Mouse (Mus musculus): Measurements from ENCODE around the gene Vwa5b1. TPM values are rescaled to one million over a fixed set of nuclear protein-coding genes. Genes with fewer than 3 reads are reported as not detected.

The Vwa5b1 gene
- polyA plus RNA-seq, 1 experiment from 2014 or later = 0.23 TPM

GRCm38 (mm10) chr4:138648096-138648635 lies 12.5 kb upstream of the Vwa5b1 start:
- no peak overlapping the region for H3K9ac ChIP-seq
- WGBS = 52% methylated on average over 3 of the region's 3 CpGs
- no peaks in the 10 kb centered on the region for H3K9me3 ChIP-seq
- H3K27ac ChIP-seq = no peak overlapping the region
- H3K36me3 ChIP-seq = no peaks in the 10 kb centered on the region
- H3K27me3 ChIP-seq = no peaks in the 10 kb centered on the region
- H3K4me2 ChIP-seq (replicated peaks) = no peak overlapping the region
- no peak overlapping the region for H3K4me3 ChIP-seq
- ATAC-seq (ENCODE audit: insufficient number of reproducible peaks, insufficient read depth, low FRiP score, low TSS enrichment) = no peak
- H3K4me1 ChIP-seq = no peaks in the 10 kb centered on the region

GRCm38 (mm10) chr4:138642272-138642671 lies 6.6 kb upstream of the Vwa5b1 start:
- Histone ChIP-seq H3K27ac (no peak overlapping the region), H3K4me2 (replicated peaks) (no peak overlapping the region), H3K27me3 (no peaks in the 10 kb centered on the region), H3K4me1 (no peaks in the 10 kb centered on the region), H3K36me3 (no peaks in the 10 kb centered on the region), H3K9me3 (no peaks in the 10 kb centered on the region), H3K4me3 (no peak overlapping the region), H3K9ac (no peak overlapping the region)
- ATAC-seq (ENCODE audit: insufficient number of reproducible peaks, insufficient read depth, low FRiP score, low TSS enrichment) = no peak
- WGBS = 34% methylated on average over 4 of the region's 4 CpGs

DNA sequence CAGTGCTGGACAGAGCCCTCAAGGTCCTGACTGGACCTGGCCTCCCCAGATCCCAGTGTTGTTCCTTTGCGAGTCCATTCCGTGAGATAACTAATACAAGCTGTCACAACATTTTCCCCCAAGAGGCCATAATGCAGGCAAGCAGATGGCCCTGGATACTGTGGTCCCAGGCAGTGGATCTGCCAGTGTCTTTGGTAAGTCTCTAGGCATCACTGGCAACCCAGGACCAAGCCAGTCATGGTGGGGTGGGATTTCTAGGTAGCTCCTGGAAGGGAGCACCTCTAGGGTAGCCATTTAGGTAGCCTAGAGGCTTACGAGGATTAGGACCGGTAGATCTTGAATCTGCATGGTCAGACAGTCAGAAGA lies 445 bp upstream of the Vwa5b1 start:
- H3K36me3 ChIP-seq = no peaks in the 10 kb centered on the region
- WGBS = 35% methylated on average over 4 of the region's 4 CpGs
- peaks cover 10% of the 10 kb centered on the region for H3K4me1 ChIP-seq
- ATAC-seq (ENCODE audit: insufficient number of reproducible peaks, insufficient read depth, low FRiP score, low TSS enrichment) = no peak
- H3K27me3 ChIP-seq = no peaks in the 10 kb centered on the region
- H3K27ac ChIP-seq = no peak overlapping the region
- no peak overlapping the region for H3K9ac ChIP-seq
- no peak overlapping the region for H3K4me3 ChIP-seq
- H3K4me2 ChIP-seq (replicated peaks) = no peak overlapping the region
- no peaks in the 10 kb centered on the region for H3K9me3 ChIP-seq

GRCm38 (mm10) chr4:138628256-138628655 lies 7.4 kb downstream of the Vwa5b1 start:
- no peak overlapping the region for H3K4me3 ChIP-seq
- no peaks in the 10 kb centered on the region for H3K36me3 ChIP-seq
- H3K27ac ChIP-seq = no peak overlapping the region
- no peak overlapping the region for H3K9ac ChIP-seq
- H3K27me3 ChIP-seq = no peaks in the 10 kb centered on the region
- no peak overlapping the region for H3K4me2 ChIP-seq (replicated peaks)
- no peaks in the 10 kb centered on the region for H3K4me1 ChIP-seq
- ATAC-seq (ENCODE audit: insufficient number of reproducible peaks, insufficient read depth, low FRiP score, low TSS enrichment) = no peak
- no peaks in the 10 kb centered on the region for H3K9me3 ChIP-seq
- 73% methylated on average over 5 of the region's 5 CpGs for WGBS

DNA sequence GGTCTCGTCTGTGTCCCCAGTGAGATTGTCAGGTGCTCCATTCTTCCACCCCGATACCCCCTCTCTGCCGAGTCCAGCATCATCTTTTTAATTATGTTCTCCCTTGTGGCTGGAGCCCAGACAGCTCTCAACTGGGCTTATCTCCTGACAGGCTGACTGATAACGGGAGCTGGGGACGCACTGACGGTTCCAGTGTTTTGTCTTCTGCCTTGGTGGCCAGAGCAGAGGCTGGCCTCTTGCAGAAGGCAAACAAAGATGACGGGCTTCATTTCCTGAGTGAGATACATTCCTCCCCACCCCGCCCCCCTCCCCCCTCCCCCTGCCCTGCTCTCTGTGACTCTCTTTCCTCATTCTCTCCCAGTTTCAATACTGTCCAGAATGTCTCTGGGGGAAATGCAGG lies 21.2 kb downstream of the Vwa5b1 start:
- peaks cover 8% of the 10 kb centered on the region for H3K4me1 ChIP-seq
- no peaks in the 10 kb centered on the region for H3K27me3 ChIP-seq
- no peaks in the 10 kb centered on the region for H3K9me3 ChIP-seq
- ATAC-seq (ENCODE audit: insufficient number of reproducible peaks, insufficient read depth, low FRiP score, low TSS enrichment) = no peak
- H3K4me2 ChIP-seq (replicated peaks) = no peak overlapping the region
- H3K9ac ChIP-seq = no peak overlapping the region
- H3K36me3 ChIP-seq = no peaks in the 10 kb centered on the region
- WGBS = 15% methylated on average over 8 of the region's 8 CpGs
- no peak overlapping the region for H3K4me3 ChIP-seq
- H3K27ac ChIP-seq = no peak overlapping the region

GRCm38 (mm10) chr4:138601926-138602325 lies 33.8 kb downstream of the Vwa5b1 start:
- no peaks in the 10 kb centered on the region for H3K4me1 ChIP-seq
- H3K27me3 ChIP-seq = peaks cover 6% of the 10 kb centered on the region; the same call in 1 of the 2 replicates
- H3K36me3 ChIP-seq = no peaks in the 10 kb centered on the region
- no peak overlapping the region for H3K27ac ChIP-seq
- H3K9me3 ChIP-seq = no peaks in the 10 kb centered on the region
- no peak for ATAC-seq (ENCODE audit: insufficient number of reproducible peaks, insufficient read depth, low FRiP score, low TSS enrichment)
- no peak overlapping the region for H3K9ac ChIP-seq
- H3K4me3 ChIP-seq = no peak overlapping the region
- WGBS = 69% methylated on average over 9 of the region's 9 CpGs
- H3K4me2 ChIP-seq (replicated peaks) = no peak overlapping the region

DNA sequence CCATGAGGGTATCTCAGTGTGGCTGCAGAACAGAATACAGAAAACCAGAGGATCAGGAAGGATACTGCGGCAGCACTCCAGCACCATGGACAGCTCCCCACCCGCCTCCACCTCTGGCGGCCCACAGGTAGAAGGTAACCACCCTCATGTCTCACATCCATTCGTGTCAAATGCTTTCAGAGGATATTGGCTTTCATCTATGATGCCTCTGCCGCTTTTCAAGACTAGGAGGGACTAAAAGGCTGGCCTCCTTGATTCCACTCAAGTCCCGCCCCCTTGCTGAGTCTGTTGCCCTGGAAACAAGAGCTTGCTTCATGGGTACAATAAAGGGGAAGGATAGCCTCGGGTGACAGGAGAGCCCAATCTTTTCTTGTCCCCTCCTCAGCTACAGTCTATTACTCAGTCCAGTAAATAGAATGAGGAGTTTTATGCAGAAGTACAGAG lies 37.8 kb downstream of the Vwa5b1 start:
- peaks cover 4% of the 10 kb centered on the region; the same call in 1 of the 2 replicates for H3K27me3 ChIP-seq
- no peak for ATAC-seq (ENCODE audit: insufficient number of reproducible peaks, insufficient read depth, low FRiP score, low TSS enrichment)
- no peak overlapping the region for H3K9ac ChIP-seq
- WGBS = 9% methylated on average over 7 of the region's 7 CpGs
- no peak overlapping the region for H3K27ac ChIP-seq
- no peaks in the 10 kb centered on the region for H3K36me3 ChIP-seq
- no peaks in the 10 kb centered on the region for H3K4me1 ChIP-seq
- H3K4me3 ChIP-seq = no peak overlapping the region
- H3K4me2 ChIP-seq (replicated peaks) = no peak overlapping the region
- no peaks in the 10 kb centered on the region for H3K9me3 ChIP-seq

GRCm38 (mm10) chr4:138596391-138597130 lies 39.1 kb downstream of the Vwa5b1 start:
- no peaks in the 10 kb centered on the region for H3K27me3 ChIP-seq
- H3K4me1 ChIP-seq = no peaks in the 10 kb centered on the region
- H3K4me3 ChIP-seq = no peak overlapping the region
- H3K27ac ChIP-seq = no peak overlapping the region
- no peaks in the 10 kb centered on the region for H3K9me3 ChIP-seq
- no peak overlapping the region for H3K9ac ChIP-seq
- H3K36me3 ChIP-seq = no peaks in the 10 kb centered on the region
- 60% methylated on average over 12 of the region's 12 CpGs for WGBS
- no peak for ATAC-seq (ENCODE audit: insufficient number of reproducible peaks, insufficient read depth, low FRiP score, low TSS enrichment)
- H3K4me2 ChIP-seq (replicated peaks) = no peak overlapping the region

- Histone ChIP-seq H3K4me3 (no peak overlapping the region), H3K36me3 (no peaks in the 10 kb centered on the region), H3K9ac (no peak overlapping the region), H3K27me3 (no peaks in the 10 kb centered on the region), H3K4me1 (no peaks in the 10 kb centered on the region), H3K9me3 (peaks cover 4% of the 10 kb centered on the region; the same call in 1 of the 2 replicates), H3K27ac (no peak overlapping the region), H3K4me2 (replicated peaks) (no peak overlapping the region)
- no peak for ATAC-seq (ENCODE audit: insufficient number of reproducible peaks, insufficient read depth, low FRiP score, low TSS enrichment)
Observed at GRCm38 (mm10) chr4:138584946-138585345, 50.7 kb downstream of the Vwa5b1 start.

DNA sequence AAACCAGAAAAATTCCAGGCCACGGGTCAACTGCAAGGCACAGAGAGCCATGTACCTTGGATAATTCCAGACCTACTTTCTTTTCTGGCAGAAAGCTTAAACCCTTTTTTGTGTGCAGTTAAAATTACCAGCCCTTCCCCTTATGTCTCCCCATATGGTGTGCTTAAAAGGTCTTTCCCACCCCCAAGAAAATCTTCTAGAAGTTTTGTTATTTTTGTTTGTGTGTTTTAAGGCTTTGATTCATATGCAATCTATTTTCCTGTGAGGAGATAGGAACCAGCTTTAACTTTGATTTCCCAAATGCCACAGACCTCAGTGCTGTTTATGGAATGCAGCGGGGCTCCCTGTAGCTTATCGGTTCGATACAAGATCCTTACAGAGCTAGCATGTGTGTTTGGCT lies 53.2 kb downstream of the Vwa5b1 start:
- 67% methylated on average over 4 of the region's 4 CpGs for WGBS
- Histone ChIP-seq H3K27me3 (no peaks in the 10 kb centered on the region), H3K9ac (no peak overlapping the region), H3K9me3 (peaks cover 4% of the 10 kb centered on the region; the same call in 1 of the 2 replicates), H3K4me2 (replicated peaks) (no peak overlapping the region), H3K4me1 (no peaks in the 10 kb centered on the region), H3K36me3 (no peaks in the 10 kb centered on the region), H3K27ac (no peak overlapping the region), H3K4me3 (no peak overlapping the region)
- no peak for ATAC-seq (ENCODE audit: insufficient number of reproducible peaks, insufficient read depth, low FRiP score, low TSS enrichment)

DNA sequence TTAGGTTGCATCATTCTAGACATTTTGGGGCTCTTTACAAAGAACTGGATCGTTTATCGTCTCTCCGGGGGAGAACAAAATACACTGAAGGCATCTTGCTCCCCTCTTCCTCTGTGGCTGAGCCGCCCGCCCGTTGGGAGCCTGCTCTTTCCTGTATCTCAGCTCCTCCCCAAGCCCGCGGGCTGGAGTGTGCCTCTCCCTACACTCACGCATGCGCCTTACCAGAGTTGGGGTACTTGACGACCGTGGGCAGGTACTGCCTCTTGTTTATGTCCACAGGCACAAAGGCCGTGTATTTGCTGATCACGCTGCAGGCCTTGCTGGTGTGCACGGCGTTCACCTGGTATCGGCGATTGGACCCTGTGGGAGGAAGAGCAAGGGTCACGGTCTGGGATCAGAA lies 57.3 kb downstream of the Vwa5b1 start:
- Histone ChIP-seq H3K4me1 (no peaks in the 10 kb centered on the region), H3K9ac (no peak overlapping the region), H3K4me3 (no peak overlapping the region), H3K9me3 (no peaks in the 10 kb centered on the region), H3K36me3 (no peaks in the 10 kb centered on the region), H3K27ac (no peak overlapping the region), H3K4me2 (replicated peaks) (no peak overlapping the region), H3K27me3 (no peaks in the 10 kb centered on the region)
- WGBS = 74% methylated on average over 19 of the region's 19 CpGs
- ATAC-seq (ENCODE audit: insufficient number of reproducible peaks, insufficient read depth, low FRiP score, low TSS enrichment) = no peak

DNA sequence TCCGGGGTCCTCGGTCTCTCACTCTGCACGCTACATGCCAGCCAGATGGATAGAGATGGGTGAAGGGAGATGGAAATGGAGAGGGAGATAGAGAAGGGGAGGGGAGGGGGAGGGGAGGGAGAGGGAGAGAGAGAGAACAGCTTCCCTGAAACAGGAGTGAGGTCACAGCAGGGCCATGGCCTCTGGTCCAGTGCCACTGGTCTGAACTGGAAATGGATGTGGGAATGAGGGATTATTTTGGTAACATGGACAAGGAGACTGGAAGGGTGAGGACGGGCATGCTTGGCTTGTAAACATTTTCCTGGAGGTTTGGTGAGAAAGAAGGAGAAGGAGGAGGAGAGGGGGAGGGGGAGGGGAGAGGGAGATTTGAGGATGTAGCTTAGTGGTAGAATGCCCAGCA lies 59.0 kb downstream of the Vwa5b1 start:
- Histone ChIP-seq H3K9me3 (no peaks in the 10 kb centered on the region), H3K4me2 (replicated peaks) (no peak overlapping the region), H3K9ac (no peak overlapping the region), H3K27me3 (no peaks in the 10 kb centered on the region), H3K4me3 (no peak overlapping the region), H3K4me1 (no peaks in the 10 kb centered on the region), H3K27ac (no peak overlapping the region), H3K36me3 (no peaks in the 10 kb centered on the region)
- WGBS = 87% methylated on average over 3 of the region's 4 CpGs
- ATAC-seq (ENCODE audit: insufficient number of reproducible peaks, insufficient read depth, low FRiP score, low TSS enrichment) = no peak
